Mouse (Mus musculus) lung, adult 2 months (tissue): ENCODE measurements around the gene Cdc42bpa.

Experiments
- CTCF ChIP-seq: fragments of 200-500 bp; IDR thresholded peaks from 2 replicates; pipeline ENCODE4 v1.5.1; 2011; ENCODE audit warnings: mild to moderate bottlenecking, low read length, control low read depth; ENCODE audit not compliant: insufficient read depth
- POLR2A ChIP-seq: fragments of 200-500 bp; IDR thresholded peaks from 2 replicates; pipeline ENCODE4 v1.6.1; 2011; ENCODE audit warnings: low read depth, mild to moderate bottlenecking, control low read depth, low read length, borderline replicate concordance; ENCODE audit errors: extremely low read depth

- TF ChIP-seq CTCF: no peak
- TF ChIP-seq POLR2A: no peak
Observed at GRCm38 (mm10) chr1:179940787-179941352, 19.4 kb upstream of the Cdc42bpa start.
